Mouse (Mus musculus) brain, embryonic 14.5 days (tissue): ENCODE data around the gene Rhog.

Source experiments
- CTCF ChIP-seq: fragments of 200-500 bp; IDR thresholded peaks from 2 replicates; pipeline ENCODE4 v1.5.1; 2012; ENCODE audit warnings: inconsistent platforms, mild to moderate bottlenecking, moderate library complexity, borderline replicate concordance; ENCODE audit not compliant: insufficient read depth, insufficient read length; ENCODE audit errors: extremely low read depth
- POLR2A ChIP-seq: fragments of 200-500 bp; IDR thresholded peaks from 2 replicates; pipeline ENCODE4 v1.6.1; 2012; ENCODE audit warnings: mild to moderate bottlenecking, inconsistent platforms, borderline replicate concordance; ENCODE audit not compliant: poor library complexity, insufficient read depth, insufficient read length, severe bottlenecking; ENCODE audit errors: extremely low read depth

DNA sequence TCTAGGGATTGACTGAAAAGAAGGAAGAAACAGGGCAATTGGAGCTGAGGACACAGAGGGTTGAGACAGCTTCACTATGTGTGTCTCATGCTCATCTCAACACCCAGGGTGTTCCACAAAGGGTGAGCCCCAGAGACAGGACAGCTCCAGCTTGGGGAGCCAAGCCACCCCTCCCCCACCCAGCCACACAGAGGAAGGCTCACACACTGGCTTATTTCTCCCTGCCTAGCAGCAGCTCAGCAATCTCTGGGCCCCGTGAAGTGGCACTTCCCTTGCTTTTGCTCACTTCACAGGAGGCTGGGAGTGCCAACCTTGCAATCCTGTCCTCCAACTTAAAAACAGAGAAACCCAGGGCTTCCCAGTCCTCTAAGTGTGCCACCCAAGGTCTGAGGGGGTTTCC, 10.1 kb downstream of the Rhog start:
- TF ChIP-seq CTCF (no peak), POLR2A (no peak)
